Mouse (Mus musculus) bone marrow, adult 2 months (tissue): ENCODE data around the gene Fcmr.

Source experiments
- CTCF ChIP-seq: fragments of 200-500 bp; IDR thresholded peaks from 2 replicates; pipeline ENCODE4 v1.5.1; 2011; ENCODE audit warnings: low read length, control low read depth; ENCODE audit not compliant: control insufficient read depth, insufficient read depth
- POLR2A ChIP-seq: fragments of 200-500 bp; IDR thresholded peaks from 2 replicates; pipeline ENCODE4 v1.6.1; 2011; ENCODE audit warnings: low read depth, mild to moderate bottlenecking, control low read depth, low read length, borderline replicate concordance; ENCODE audit not compliant: control insufficient read depth

DNA sequence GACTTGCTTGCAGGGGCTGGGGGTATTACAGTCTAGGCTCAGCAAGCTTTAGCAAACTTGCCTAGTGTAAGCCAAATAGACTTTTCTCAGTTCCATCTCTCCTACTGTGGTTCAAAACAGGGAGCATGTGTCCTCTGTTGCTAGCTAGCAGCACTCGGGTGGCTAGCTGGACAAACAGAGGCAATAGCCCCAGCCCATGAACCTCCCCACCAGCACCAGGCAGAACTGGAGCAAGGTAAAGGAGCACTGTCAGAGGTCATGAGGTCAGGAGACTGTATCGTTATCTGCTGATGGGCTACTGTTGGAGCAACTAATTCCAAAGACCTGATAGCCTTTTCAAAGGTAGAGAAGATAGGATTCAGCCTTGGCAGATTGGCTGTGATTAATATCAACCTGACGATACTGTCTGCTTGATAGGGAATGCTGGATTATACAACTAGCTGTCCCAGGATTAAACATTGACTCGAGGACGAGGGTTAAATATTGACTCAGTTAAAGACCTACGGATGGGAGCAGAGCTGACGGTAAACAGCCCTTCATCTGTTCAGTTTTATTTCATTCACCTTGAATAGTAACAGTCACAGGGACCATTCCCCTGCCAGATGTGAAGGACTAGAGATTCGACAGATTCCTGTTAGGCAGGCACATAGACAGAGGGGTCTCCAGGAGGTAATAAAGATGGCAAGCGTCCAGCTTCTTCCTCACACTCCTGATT, 43.4 kb upstream of the Fcmr start:
- no peak for TF ChIP-seq CTCF
- TF ChIP-seq POLR2A = no peak
